Mouse (Mus musculus) heart, embryonic 12.5 days (tissue): Measurements from ENCODE around the gene Cep41. TPM values are rescaled to one million over a fixed set of nuclear protein-coding genes. Genes with fewer than 3 reads are reported as not detected.

Experiments
- ATAC-seq: fragments of 200-750 bp; cut with Nextera tagmentation; 2 replicates; pipeline ENCODE4 v1.8.0; 2017; ENCODE audit warnings: moderate TSS enrichment, moderate library complexity; ENCODE audit not compliant: insufficient number of reproducible peaks, low FRiP score
- H3K27ac ChIP-seq: fragments of 300-500 bp; sonication (generic); 2 replicates; pipeline ENCODE4 v1.5.1; 2016; ENCODE audit warnings: mild to moderate bottlenecking, moderate library complexity; ENCODE audit not compliant: poor library complexity, severe bottlenecking
- H3K27me3 ChIP-seq: fragments of 300-500 bp; sonication (generic); replicated peaks from 2 replicates; pipeline ENCODE4 v1.6.1; 2016; ENCODE audit warnings: mild to moderate bottlenecking, moderate library complexity
- H3K36me3 ChIP-seq: fragments of 300-500 bp; sonication (generic); 2 replicates; pipeline ENCODE4 v1.6.1; 2016; ENCODE audit warnings: mild to moderate bottlenecking, moderate library complexity
- H3K4me1 ChIP-seq: fragments of 300-500 bp; sonication (generic); replicated peaks from 2 replicates; pipeline ENCODE4 v1.6.1; 2016; ENCODE audit warnings: mild to moderate bottlenecking
- H3K4me2 ChIP-seq: fragments of 300-500 bp; sonication (generic); 2 replicates; pipeline ENCODE4 v1.6.1; 2016; ENCODE audit warnings: mild to moderate bottlenecking, moderate library complexity
- H3K4me3 ChIP-seq: fragments of 300-500 bp; sonication (generic); 2 replicates; pipeline ENCODE4 v1.5.1; 2016; ENCODE audit warnings: mild to moderate bottlenecking
- H3K9ac ChIP-seq: fragments of 300-500 bp; sonication (generic); 2 replicates; pipeline ENCODE4 v1.6.1; 2016; ENCODE audit warnings: mild to moderate bottlenecking, moderate library complexity
- H3K9me3 ChIP-seq: fragments of 300-500 bp; sonication (generic); replicated peaks from 2 replicates; pipeline ENCODE4 v1.6.1; 2016; ENCODE audit warnings: mild to moderate bottlenecking, moderate library complexity
- whole genome bisulfite sequencing: fragments of 180-500 bp; shearing (Covaris S2); methylation state at CpG from one replicate; pipeline ENCODE4 v1.1.7; 2016; 5-methylcytosine and 5-hydroxymethylcytosine counted together
- polyA plus RNA-seq: library from polyadenylated mRNA; unstranded; fragments of >200 nt; fragmentation: Nextera tagmentation; extraction: Ambion mirVana; gene quantifications from 2 replicates; pipeline ENCODE4 v1.2.1, GENCODE M21; 2016

The Cep41 gene
- polyA plus RNA-seq, 1 experiment from 2014 or later, result 11.9 TPM

DNA sequence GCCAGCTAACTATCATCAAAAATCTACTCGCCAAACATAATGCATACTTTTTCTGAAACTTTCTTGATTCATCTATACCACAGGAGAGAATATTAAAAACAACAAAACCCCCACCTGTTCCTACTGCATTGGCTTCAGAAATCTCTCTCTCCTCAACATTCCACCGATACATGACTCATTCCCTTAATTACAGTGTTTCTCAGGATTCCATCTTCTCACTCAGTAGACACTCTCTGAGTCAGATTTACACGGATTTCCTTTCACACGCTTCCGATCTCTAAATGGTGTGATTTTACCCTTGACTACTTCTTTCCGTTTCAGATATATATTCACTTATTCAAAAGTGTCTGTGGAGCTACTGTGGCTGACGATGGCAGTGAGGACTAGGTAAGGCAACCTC lies 6.4 kb downstream of the Cep41 start:
- H3K4me2 ChIP-seq, result no peak overlapping the region
- no peak for ATAC-seq
- no peak overlapping the region for H3K27ac ChIP-seq
- H3K9me3 ChIP-seq, result no peaks in the 10 kb centered on the region
- no peak overlapping the region for H3K4me3 ChIP-seq
- no peaks in the 10 kb centered on the region for H3K36me3 ChIP-seq
- 77% methylated on average over 7 of the region's 7 CpGs for WGBS
- H3K4me1 ChIP-seq, result peaks cover 12% of the 10 kb centered on the region
- H3K27me3 ChIP-seq, result no peaks in the 10 kb centered on the region
- H3K9ac ChIP-seq, result no peak overlapping the region

DNA sequence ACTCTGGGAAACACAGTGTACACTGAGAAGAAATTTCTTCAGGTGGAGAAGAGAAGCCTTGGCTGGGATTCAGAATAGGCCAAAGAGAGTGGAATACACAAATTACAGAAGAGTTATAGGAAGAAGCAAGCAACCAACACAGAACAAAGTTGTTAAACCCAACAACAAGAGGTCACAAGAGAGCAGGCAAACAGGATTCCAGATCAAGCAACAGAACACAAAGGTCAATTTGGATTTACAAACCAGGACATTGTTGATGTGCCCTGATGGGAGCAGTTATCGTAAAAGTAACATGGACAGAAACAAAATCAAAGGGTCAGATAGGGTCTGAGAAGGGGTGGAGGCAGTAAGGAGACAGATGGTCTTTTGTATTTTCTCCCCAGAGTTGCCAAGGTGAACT lies 9.0 kb downstream of the Cep41 start:
- Histone ChIP-seq H3K27me3 (no peaks in the 10 kb centered on the region), H3K9ac (no peak overlapping the region), H3K4me1 (peaks cover 18% of the 10 kb centered on the region), H3K27ac (no peak overlapping the region), H3K36me3 (no peaks in the 10 kb centered on the region), H3K9me3 (no peaks in the 10 kb centered on the region), H3K4me2 (no peak overlapping the region), H3K4me3 (no peak overlapping the region)
- 89% methylated on average over 1 of the region's 1 CpGs for WGBS
- no peak for ATAC-seq

DNA sequence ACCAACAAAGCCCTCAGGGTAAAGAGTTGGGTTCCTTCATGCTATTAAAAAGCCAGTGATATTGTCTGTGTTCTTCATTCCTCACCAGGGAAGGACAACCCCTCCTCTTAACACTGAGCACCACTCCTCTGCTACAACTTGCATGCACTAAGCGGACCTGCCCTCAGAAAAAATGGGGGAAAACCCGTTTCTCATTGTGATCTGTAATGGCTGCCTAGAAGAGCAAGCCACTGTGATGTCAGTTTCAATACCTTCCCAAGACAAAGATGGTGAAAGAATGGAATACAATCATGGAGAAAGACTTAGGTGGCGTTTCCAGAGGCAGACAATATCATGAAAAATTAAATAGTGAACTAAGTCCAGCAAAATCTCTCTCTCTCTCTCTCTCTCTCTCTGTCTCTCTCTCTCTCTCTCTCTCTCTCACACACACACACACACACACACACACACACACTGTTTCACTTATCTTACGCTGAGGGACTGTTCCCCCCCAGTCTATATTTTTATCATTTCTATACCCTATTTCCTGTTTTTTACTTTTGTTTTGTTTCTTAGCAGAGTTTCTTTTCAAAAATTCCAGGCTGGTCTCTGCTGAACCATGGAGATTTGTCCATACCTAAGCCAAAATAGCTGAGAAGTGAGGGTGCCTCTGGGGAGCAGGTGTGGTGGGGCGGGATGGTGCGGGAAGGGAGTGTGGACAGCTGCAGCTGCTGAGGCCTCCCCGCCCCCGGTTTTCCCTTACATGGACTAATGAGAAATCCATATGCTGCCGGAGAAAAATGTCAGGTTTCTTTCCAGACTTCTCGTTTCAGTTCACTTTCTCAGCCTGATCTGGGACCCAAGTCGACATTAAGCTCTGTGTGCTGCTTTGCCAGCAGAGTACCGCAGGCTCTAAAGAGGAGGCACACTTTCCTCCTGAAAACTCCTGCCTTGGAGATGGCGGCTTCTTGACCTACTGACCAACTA lies 11.3 kb downstream of the Cep41 start:
- H3K27me3 ChIP-seq, result no peaks in the 10 kb centered on the region
- H3K4me1 ChIP-seq, result peaks cover 27% of the 10 kb centered on the region
- H3K4me2 ChIP-seq, result no peak overlapping the region
- 63% methylated on average over 13 of the region's 13 CpGs for WGBS
- no peaks in the 10 kb centered on the region for H3K9me3 ChIP-seq
- no peak overlapping the region for H3K4me3 ChIP-seq
- H3K9ac ChIP-seq, result no peak overlapping the region
- H3K27ac ChIP-seq, result peak overlapping the region; percentile 30; the same call in 1 of the 2 replicates
- no peak for ATAC-seq
- H3K36me3 ChIP-seq, result no peaks in the 10 kb centered on the region

DNA sequence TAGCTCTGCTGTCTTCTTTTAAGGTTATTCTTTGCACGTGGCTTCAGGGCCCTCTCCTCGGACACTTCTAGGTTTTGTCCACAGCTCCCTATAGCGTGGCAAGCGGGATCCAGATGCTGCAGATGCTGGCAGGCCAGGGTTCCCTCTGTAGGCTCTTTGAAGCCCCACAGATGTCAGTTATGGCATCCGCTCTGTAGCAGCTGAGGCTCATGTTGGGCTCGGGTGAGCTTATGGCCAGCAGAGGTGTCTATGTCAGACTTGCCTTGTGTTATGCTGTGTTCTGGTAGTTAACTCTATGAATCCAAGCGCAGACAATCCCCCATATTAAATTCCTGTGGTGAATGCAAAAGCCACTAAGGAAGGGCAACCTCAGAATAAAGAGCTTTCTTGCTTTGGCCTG lies 13.1 kb downstream of the Cep41 start:
- no peaks in the 10 kb centered on the region for H3K27me3 ChIP-seq
- no peak overlapping the region for H3K9ac ChIP-seq
- no peak overlapping the region for H3K27ac ChIP-seq
- peaks cover 33% of the 10 kb centered on the region for H3K4me1 ChIP-seq
- H3K4me2 ChIP-seq, result no peak overlapping the region
- ATAC-seq, result no peak
- no peak overlapping the region for H3K4me3 ChIP-seq
- 79% methylated on average over 7 of the region's 7 CpGs for WGBS
- H3K9me3 ChIP-seq, result no peaks in the 10 kb centered on the region
- no peaks in the 10 kb centered on the region for H3K36me3 ChIP-seq

DNA sequence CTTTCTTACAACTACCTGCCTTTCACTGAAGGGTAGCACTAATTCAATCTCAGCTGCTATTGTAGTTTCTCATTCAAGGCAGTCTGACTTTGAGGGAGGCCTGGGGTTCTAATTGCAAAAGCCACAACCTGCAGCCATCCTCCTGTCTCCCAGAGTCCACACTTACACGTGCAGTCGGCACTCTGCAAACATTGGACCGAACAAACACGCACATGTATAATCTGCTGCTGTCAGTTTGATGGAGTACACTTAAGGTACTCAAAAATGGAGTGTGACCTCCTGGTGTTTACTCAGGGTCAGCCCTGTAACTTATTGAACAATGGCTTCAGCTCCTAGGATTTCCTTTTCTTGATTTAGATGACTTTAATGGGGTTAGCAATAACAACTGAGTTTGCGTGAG lies 14.0 kb downstream of the Cep41 start:
- Histone ChIP-seq H3K27me3 (no peaks in the 10 kb centered on the region), H3K27ac (no peak overlapping the region), H3K4me1 (peaks cover 40% of the 10 kb centered on the region), H3K4me2 (no peak overlapping the region), H3K9me3 (no peaks in the 10 kb centered on the region), H3K4me3 (no peak overlapping the region), H3K36me3 (no peaks in the 10 kb centered on the region), H3K9ac (no peak overlapping the region)
- 42% methylated on average over 5 of the region's 5 CpGs for WGBS
- no peak for ATAC-seq

DNA sequence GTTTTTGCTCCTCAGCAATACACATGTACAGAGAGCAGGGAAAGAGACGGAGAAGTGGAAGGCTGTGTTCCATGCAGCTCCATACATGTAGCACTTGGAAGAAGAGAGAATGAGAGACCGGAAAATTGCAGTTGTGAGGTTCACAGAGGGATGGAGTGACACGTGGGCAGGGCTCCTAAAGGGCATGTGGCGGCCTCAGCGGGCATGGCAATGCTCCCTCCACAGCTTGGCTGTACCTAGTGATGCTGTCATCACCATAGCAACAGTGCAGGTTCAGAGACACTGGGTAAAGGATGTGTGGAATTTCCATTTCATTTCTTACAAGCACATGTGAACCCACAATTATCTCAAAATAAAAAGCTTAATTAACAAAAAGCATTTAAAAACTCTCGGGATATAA lies 15.1 kb downstream of the Cep41 start:
- H3K4me3 ChIP-seq, result no peak overlapping the region
- H3K9ac ChIP-seq, result 0 out of 2 replicates have a peak overlapping the region, but pooled peaks have one; percentile 0
- ATAC-seq, result no peak
- H3K27me3 ChIP-seq, result no peaks in the 10 kb centered on the region
- no peaks in the 10 kb centered on the region for H3K36me3 ChIP-seq
- H3K9me3 ChIP-seq, result no peaks in the 10 kb centered on the region
- no peak overlapping the region; the same call in 1 of the 2 replicates for H3K27ac ChIP-seq
- peaks cover 50% of the 10 kb centered on the region for H3K4me1 ChIP-seq
- WGBS, result 69% methylated on average over 6 of the region's 6 CpGs
- no peak overlapping the region for H3K4me2 ChIP-seq

DNA sequence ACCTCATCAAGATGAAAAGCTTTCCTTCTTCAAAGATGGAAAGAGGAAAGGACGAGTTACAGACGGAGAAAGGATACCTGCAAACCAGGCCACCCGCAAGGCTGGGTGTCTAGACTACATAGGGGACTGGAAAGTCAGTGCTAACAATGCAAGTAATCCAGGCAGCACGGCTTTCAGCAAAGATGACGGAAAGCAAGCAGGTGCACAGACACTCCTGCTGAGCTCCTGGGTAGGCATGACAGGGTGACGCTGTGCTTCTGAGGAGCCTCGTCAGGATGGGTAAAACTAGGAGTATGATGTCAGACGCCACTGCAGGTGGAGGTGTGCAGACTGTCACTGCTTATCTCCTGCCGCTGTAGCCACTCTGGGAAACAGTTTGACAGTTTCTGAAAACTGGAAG lies 16.0 kb downstream of the Cep41 start:
- Histone ChIP-seq H3K27ac (peak overlapping the region; percentile 40; the same call in 1 of the 2 replicates), H3K4me1 (peaks cover 50% of the 10 kb centered on the region), H3K9ac (no peak overlapping the region), H3K36me3 (no peaks in the 10 kb centered on the region), H3K27me3 (no peaks in the 10 kb centered on the region), H3K4me3 (no peak overlapping the region), H3K4me2 (no peak overlapping the region), H3K9me3 (no peaks in the 10 kb centered on the region)
- ATAC-seq, result no peak
- 60% methylated on average over 9 of the region's 9 CpGs for WGBS

DNA sequence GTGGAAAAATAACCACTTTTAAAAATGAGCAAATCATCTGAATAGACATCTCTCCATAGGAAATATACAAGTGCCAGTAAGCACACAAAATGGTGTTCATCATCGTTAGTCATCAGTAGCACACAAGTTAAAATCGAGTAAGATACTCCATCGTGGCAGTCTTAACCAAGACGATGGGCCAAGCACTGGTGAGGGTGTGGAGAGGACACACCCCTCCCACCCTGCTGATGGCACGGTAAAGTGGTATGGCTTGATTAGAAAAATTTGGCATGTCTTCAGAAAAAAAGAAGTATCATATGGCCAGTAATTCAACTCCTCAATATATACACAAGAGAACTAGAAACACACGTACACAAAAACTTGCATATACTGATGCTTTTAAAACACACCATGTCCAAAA lies 17.0 kb downstream of the Cep41 start:
- Histone ChIP-seq H3K9ac (no peak overlapping the region), H3K4me1 (peaks cover 48% of the 10 kb centered on the region), H3K27me3 (no peaks in the 10 kb centered on the region), H3K36me3 (no peaks in the 10 kb centered on the region), H3K4me3 (no peak overlapping the region), H3K9me3 (no peaks in the 10 kb centered on the region), H3K4me2 (no peak overlapping the region), H3K27ac (no peak overlapping the region)
- no peak for ATAC-seq
- 82% methylated on average over 6 of the region's 6 CpGs for WGBS

DNA sequence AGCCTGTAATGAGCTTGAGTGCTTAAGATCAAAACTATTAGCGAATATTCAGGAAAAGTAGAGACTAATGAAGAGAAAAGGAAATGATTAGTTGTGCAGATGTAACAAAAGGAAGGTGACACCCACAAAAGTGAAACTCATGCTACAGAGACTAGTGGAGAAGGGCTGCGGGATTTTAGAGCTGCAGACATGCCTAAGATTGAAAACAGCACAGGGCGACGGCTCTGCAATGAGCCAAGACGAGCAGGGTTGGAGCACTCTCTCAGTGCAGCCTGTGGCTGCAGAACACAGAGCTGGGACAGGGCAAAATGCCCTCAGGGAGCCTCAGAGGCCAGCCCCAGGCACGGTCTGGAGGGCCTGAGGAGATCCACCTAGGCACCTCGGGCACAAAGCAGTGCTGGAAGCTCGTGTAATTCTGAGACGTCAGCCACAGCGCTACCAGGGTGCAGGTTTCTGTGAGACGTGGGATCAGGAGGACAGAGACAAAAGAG lies 18.2 kb downstream of the Cep41 start:
- H3K27me3 ChIP-seq, result 0 out of 2 replicates have a peak, but pooled peaks cover 4% of the 10 kb centered on the region
- 31% methylated on average over 11 of the region's 11 CpGs for WGBS
- no peak overlapping the region for H3K4me3 ChIP-seq
- H3K4me1 ChIP-seq, result peaks cover 51% of the 10 kb centered on the region
- ATAC-seq, result peak; percentile 61; the same call in 1 of the 2 replicates
- H3K9me3 ChIP-seq, result no peaks in the 10 kb centered on the region
- H3K9ac ChIP-seq, result peak overlapping the region; percentile 60
- H3K4me2 ChIP-seq, result peak overlapping the region; percentile 40
- peaks cover 3% of the 10 kb centered on the region; the same call in 1 of the 2 replicates for H3K36me3 ChIP-seq
- peak overlapping the region; percentile 79 for H3K27ac ChIP-seq

DNA sequence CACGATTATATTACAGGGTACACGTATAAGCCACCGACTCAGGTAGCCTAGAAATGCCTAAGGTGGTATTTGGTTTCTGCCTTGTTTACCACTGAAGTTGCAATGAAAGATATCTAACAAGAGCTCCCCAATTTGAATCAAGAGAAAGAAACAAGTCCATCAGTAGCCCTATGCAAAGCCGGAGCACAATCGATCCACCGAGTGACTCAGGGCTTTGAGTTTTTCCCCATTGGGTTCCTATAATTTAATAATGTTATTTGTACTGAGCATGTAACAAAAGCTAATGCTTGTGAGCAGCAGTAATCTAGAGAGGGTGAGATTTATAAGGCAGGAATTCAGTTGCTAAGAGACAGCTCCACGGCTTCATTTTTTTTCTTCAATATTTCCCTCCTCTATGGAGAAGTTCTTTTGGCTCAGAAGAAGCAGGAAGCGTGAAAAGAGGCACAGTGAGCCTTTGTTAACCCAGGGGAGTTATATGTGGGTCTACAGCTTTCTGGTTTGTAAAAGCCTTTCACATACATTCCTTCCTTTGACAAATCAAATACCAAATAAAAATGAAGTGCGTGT lies 18.8 kb downstream of the Cep41 start:
- no peaks in the 10 kb centered on the region for H3K9me3 ChIP-seq
- peak overlapping the region; percentile 79 for H3K27ac ChIP-seq
- H3K4me2 ChIP-seq, result no peak overlapping the region
- peak; percentile 13; the same call in 1 of the 2 replicates for ATAC-seq
- peaks cover 50% of the 10 kb centered on the region for H3K4me1 ChIP-seq
- H3K9ac ChIP-seq, result peak overlapping the region; percentile 60; the same call in 1 of the 2 replicates
- WGBS, result 66% methylated on average over 9 of the region's 9 CpGs
- 0 out of 2 replicates have a peak, but pooled peaks cover 4% of the 10 kb centered on the region for H3K27me3 ChIP-seq
- no peak overlapping the region for H3K4me3 ChIP-seq
- peaks cover 3% of the 10 kb centered on the region; the same call in 1 of the 2 replicates for H3K36me3 ChIP-seq
